Mouse (Mus musculus) adrenal gland, postnatal 10 days (tissue): ENCODE measurements around the gene Tubb2b. TPM values are rescaled to one million over a fixed set of nuclear protein-coding genes. Genes with fewer than 3 reads are reported as not detected.
"Not testable (repeated sequence)": the region's sequence is repeated elsewhere in the genome, so short reads cannot be mapped to it uniquely, and the experiment has no call there.

Experiments
- DNase-seq: peaks from one replicate; pipeline ENCODE4 v3.0.0; 2021; ENCODE audit warnings: mixed read lengths
- total RNA-seq, 2 experiments: library from RNA; stranded (reverse); gene quantifications; 2 replicates each; pipeline ENCODE4 v1.2.3; 2021

Tubb2b gene
- total RNA-seq, 2 experiments from 2014 or later: 24.9 to 61.2 TPM

- DNase-seq: no peak
Observed at GRCm38 (mm10) chr13:34106999-34107398, 23.3 kb downstream of the Tubb2b start.

- no peak for DNase-seq
Observed at GRCm38 (mm10) chr13:34106256-34106655, 24.0 kb downstream of the Tubb2b start.

GRCm38 (mm10) chr13:34105364-34105763, 24.9 kb downstream of the Tubb2b start:
- DNase-seq: no peak

- DNase-seq: no peak
Observed at GRCm38 (mm10) chr13:34101908-34102307, 28.4 kb downstream of the Tubb2b start.

- no peak for DNase-seq
Observed at GRCm38 (mm10) chr13:34101247-34101646, 29.0 kb downstream of the Tubb2b start.

GRCm38 (mm10) chr13:34100733-34101132, 29.5 kb downstream of the Tubb2b start:
- no peak for DNase-seq

GRCm38 (mm10) chr13:34097086-34097485, 33.2 kb downstream of the Tubb2b start:
- no peak for DNase-seq

GRCm38 (mm10) chr13:34096455-34096854, 33.8 kb downstream of the Tubb2b start:
- no peak for DNase-seq

GRCm38 (mm10) chr13:34095542-34096435, 34.5 kb downstream of the Tubb2b start:
- no peak for DNase-seq

- DNase-seq: no peak
Observed at GRCm38 (mm10) chr13:34089358-34089757, 40.9 kb downstream of the Tubb2b start.

GRCm38 (mm10) chr13:34088871-34089288, 41.4 kb downstream of the Tubb2b start:
- DNase-seq: no peak

GRCm38 (mm10) chr13:34088201-34088649, 42.0 kb downstream of the Tubb2b start:
- DNase-seq: not testable (repeated sequence)

- no peak for DNase-seq
Observed at GRCm38 (mm10) chr13:34087052-34087812, 43.0 kb downstream of the Tubb2b start.

GRCm38 (mm10) chr13:34084026-34084750, 46.1 kb downstream of the Tubb2b start:
- no peak for DNase-seq

- DNase-seq: no peak
Observed at GRCm38 (mm10) chr13:34081926-34082325, 48.3 kb downstream of the Tubb2b start.

- no peak for DNase-seq
Observed at GRCm38 (mm10) chr13:34079801-34080200, 50.5 kb downstream of the Tubb2b start.

GRCm38 (mm10) chr13:34078500-34079280, 51.6 kb downstream of the Tubb2b start:
- no peak for DNase-seq

- DNase-seq: peak; percentile 95
Observed at GRCm38 (mm10) chr13:34077492-34078271, 52.6 kb downstream of the Tubb2b start, which contains the start of gene Tubb2a. Tubb2a (minus strand) TSS chr13:34078007.
